Mouse (Mus musculus) neural tube, embryonic 12.5 days (tissue): Measurements from ENCODE around the gene Tmem236. TPM values are rescaled to one million over a fixed set of nuclear protein-coding genes. Genes with fewer than 3 reads are reported as not detected.

Source experiments
- microRNA counts: library from miRNA; unstranded; fragments of <30 nt; microRNA quantifications from one replicate; lab custom pipeline; 2017
- microRNA-seq: library from miRNA; unstranded; fragments of <30 nt; microRNA quantifications from one replicate; pipeline ENCODE4, GENCODE M21; 2017
- polyA plus RNA-seq: library from polyadenylated mRNA; unstranded; fragments of >200 nt; fragmentation: Nextera tagmentation; extraction: Ambion mirVana; gene quantifications from 2 replicates; pipeline ENCODE4 v1.2.1, GENCODE M21; 2016

The Tmem236 gene
- polyA plus RNA-seq, 1 experiment from 2014 or later: 0.11 TPM

MicroRNAs encoded within 50 kb of the gene (microRNA counts, 519-probe panel; counts per million panel counts)
- microRNA mmu-miR-511 (lab: Ali Mortazavi, UCI): 342 counts per million, percentile 67 among the panel's probes with 10 or more counts

Small RNA genes within 50 kb of the gene (microRNA-seq; reads per million reads assigned to microRNA genes)
- gene Mir511: 2.0 reads per million

Other genes starting within 250 kb of the Tmem236 start
- gene Hacd1, start 118.4 kb upstream of the Tmem236 start, polyA plus RNA-seq: 54.6 and 56.4 TPM in 2 replicates
- 104 and 107 TPM in 2 replicates for gene Stam, start 100.4 kb upstream of the Tmem236 start, polyA plus RNA-seq
- gene Mrc1, start 54.9 kb downstream of the Tmem236 start, polyA plus RNA-seq: 3.7 and 4.7 TPM in 2 replicates
- gene Slc39a12, start 213.8 kb downstream of the Tmem236 start, polyA plus RNA-seq: 0.36 and 0.43 TPM in 2 replicates